Mouse (Mus musculus): ENCODE data around the gene Frs2.
"Not testable (repeated sequence)": the region's sequence is repeated elsewhere in the genome, so short reads cannot be mapped to it uniquely, and the experiment has no call there.

Gene Frs2

GRCm38 (mm10) chr10:117146421-117146820 lies 1.9 kb downstream of the Frs2 start:
- no peak for DNase-seq

GRCm38 (mm10) chr10:117145546-117146265 lies 2.6 kb downstream of the Frs2 start:
- no peak for DNase-seq

- peak in 1 of 2 experiments; percentile 26 for DNase-seq
Measured at GRCm38 (mm10) chr10:117144628-117145027, 3.7 kb downstream of the Frs2 start.

GRCm38 (mm10) chr10:117144071-117144470 lies 4.3 kb downstream of the Frs2 start:
- no peak for DNase-seq

- DNase-seq = no peak
Measured at GRCm38 (mm10) chr10:117143311-117143710, 5.0 kb downstream of the Frs2 start.

- no peak for DNase-seq
Measured at GRCm38 (mm10) chr10:117141939-117142552, 6.3 kb downstream of the Frs2 start.

GRCm38 (mm10) chr10:117131506-117131905 lies 16.8 kb downstream of the Frs2 start:
- not testable (repeated sequence) for DNase-seq

GRCm38 (mm10) chr10:117130037-117130436 lies 18.3 kb downstream of the Frs2 start:
- peak; percentile 38 to 39 for DNase-seq

- DNase-seq = no peak
Measured at GRCm38 (mm10) chr10:117128693-117129092, 19.6 kb downstream of the Frs2 start.

GRCm38 (mm10) chr10:117127480-117127879 lies 20.9 kb downstream of the Frs2 start:
- no peak for DNase-seq

- no peak for DNase-seq
Measured at GRCm38 (mm10) chr10:117126719-117127118, 21.6 kb downstream of the Frs2 start.

- DNase-seq = no peak
Measured at GRCm38 (mm10) chr10:117126233-117126632, 22.1 kb downstream of the Frs2 start.

- DNase-seq = no peak
Measured at GRCm38 (mm10) chr10:117121448-117121847, 26.9 kb downstream of the Frs2 start.

GRCm38 (mm10) chr10:117120051-117120666 lies 28.2 kb downstream of the Frs2 start:
- no peak for DNase-seq

- no peak for DNase-seq
Measured at GRCm38 (mm10) chr10:117119531-117119930, 28.8 kb downstream of the Frs2 start.

- no peak for DNase-seq
Measured at GRCm38 (mm10) chr10:117118421-117118831, 29.9 kb downstream of the Frs2 start.

- DNase-seq = no peak
Measured at GRCm38 (mm10) chr10:117115652-117116051, 32.7 kb downstream of the Frs2 start.

GRCm38 (mm10) chr10:117112545-117112944 lies 35.8 kb downstream of the Frs2 start:
- no peak for DNase-seq

- DNase-seq = no peak
Measured at GRCm38 (mm10) chr10:117111455-117111854, 36.9 kb downstream of the Frs2 start.

- DNase-seq = no peak
Measured at GRCm38 (mm10) chr10:117110271-117110670, 38.1 kb downstream of the Frs2 start.

- DNase-seq = no peak
Measured at GRCm38 (mm10) chr10:117106686-117107085, 41.6 kb downstream of the Frs2 start.

GRCm38 (mm10) chr10:117106244-117106643 lies 42.1 kb downstream of the Frs2 start:
- no peak for DNase-seq

GRCm38 (mm10) chr10:117105015-117105414 lies 43.3 kb downstream of the Frs2 start:
- DNase-seq = no peak

All from kidney, postnatal 4 days (tissue).